Mouse (Mus musculus): ENCODE measurements at regions not wholly inside any gene's neighbourhood (a gene's known extent, or its start where the extent isn't known, plus 50 kb on each side); places are given as distances from the start of the nearest gene placed in this dataset.
A peak's percentile ranks its signal among the peaks of the same experiment; 100 is the strongest.

GRCm38 (mm10) chr2:178949103-178949502, 493.1 kb upstream of the Cdh4 start:
- peak in 1 of 2 experiments; percentile 26 for DNase-seq

- peak in 1 of 2 experiments; percentile 5 for DNase-seq
These were observed 491.9 kb upstream of the Cdh4 start for GRCm38 (mm10) chr2:178950304-178950703.

GRCm38 (mm10) chr2:178954420-178955067, 487.7 kb upstream of the Cdh4 start:
- peak in 1 of 2 experiments; percentile 21 for DNase-seq

GRCm38 (mm10) chr2:178958829-178959228, 483.4 kb upstream of the Cdh4 start:
- DNase-seq, result no peak

GRCm38 (mm10) chr2:178959603-178960002, 482.6 kb upstream of the Cdh4 start:
- DNase-seq, result no peak

GRCm38 (mm10) chr2:178967584-178968365, 474.5 kb upstream of the Cdh4 start:
- no peak for DNase-seq

- DNase-seq, result no peak
These were observed 472.5 kb upstream of the Cdh4 start for GRCm38 (mm10) chr2:178969732-178970131.

GRCm38 (mm10) chr2:178975366-178975765, 466.9 kb upstream of the Cdh4 start:
- no peak for DNase-seq

GRCm38 (mm10) chr2:178976046-178976445, 466.2 kb upstream of the Cdh4 start:
- DNase-seq, result no peak

- DNase-seq, result no peak
These were observed 465.7 kb upstream of the Cdh4 start for GRCm38 (mm10) chr2:178976495-178976894.

- DNase-seq, result no peak
These were observed 462.8 kb upstream of the Cdh4 start for GRCm38 (mm10) chr2:178979451-178979850.

- no peak for DNase-seq
These were observed 460.3 kb upstream of the Cdh4 start for GRCm38 (mm10) chr2:178981736-178982502.

- DNase-seq, result no peak
These were observed 458.4 kb upstream of the Cdh4 start for GRCm38 (mm10) chr2:178983801-178984200.

- DNase-seq, result no peak
These were observed 454.3 kb upstream of the Cdh4 start for GRCm38 (mm10) chr2:178987935-178988334.

GRCm38 (mm10) chr2:178989291-178989690, 452.9 kb upstream of the Cdh4 start:
- DNase-seq, result no peak

GRCm38 (mm10) chr2:178989784-178990183, 452.4 kb upstream of the Cdh4 start:
- DNase-seq, result no peak

GRCm38 (mm10) chr2:178990959-178991358, 451.3 kb upstream of the Cdh4 start:
- no peak for DNase-seq

- no peak for DNase-seq
These were observed 449.7 kb upstream of the Cdh4 start for GRCm38 (mm10) chr2:178992334-178993116.

GRCm38 (mm10) chr2:178997921-178998320, 444.3 kb upstream of the Cdh4 start:
- no peak for DNase-seq

- no peak for DNase-seq
These were observed 441.7 kb upstream of the Cdh4 start for GRCm38 (mm10) chr2:179000448-179001081.

GRCm38 (mm10) chr2:179007766-179008165, 434.5 kb upstream of the Cdh4 start:
- DNase-seq, result no peak
